Mouse (Mus musculus) lung, postnatal 4 days (tissue): ENCODE results near the gene Plod1.

Experiments used
- DNase-seq, 2 experiments: peaks; one replicate each; pipeline ENCODE4 v3.0.0; 2021

The Plod1 gene

DNA sequence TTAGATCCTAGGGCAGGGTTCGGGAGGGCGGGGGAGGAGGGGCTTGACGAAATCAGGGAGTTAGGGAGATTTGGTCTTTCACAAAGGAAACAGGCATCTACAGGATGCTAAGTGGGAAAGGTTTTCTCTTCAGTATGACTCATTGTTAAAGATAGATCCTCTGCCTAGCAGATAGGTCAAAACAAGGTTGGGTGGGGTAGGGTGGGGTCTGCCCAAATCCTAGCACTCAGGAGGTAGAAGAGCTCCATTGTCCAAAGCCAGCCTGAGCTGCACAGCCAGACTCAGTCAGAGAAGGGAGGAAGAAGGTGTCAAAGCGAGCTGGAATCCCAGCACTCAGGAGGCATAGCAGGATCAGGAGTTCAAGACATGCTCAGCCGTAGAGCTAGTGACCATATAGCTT lies 919 bp upstream of the Plod1 start:
- DNase-seq = no peak

DNA sequence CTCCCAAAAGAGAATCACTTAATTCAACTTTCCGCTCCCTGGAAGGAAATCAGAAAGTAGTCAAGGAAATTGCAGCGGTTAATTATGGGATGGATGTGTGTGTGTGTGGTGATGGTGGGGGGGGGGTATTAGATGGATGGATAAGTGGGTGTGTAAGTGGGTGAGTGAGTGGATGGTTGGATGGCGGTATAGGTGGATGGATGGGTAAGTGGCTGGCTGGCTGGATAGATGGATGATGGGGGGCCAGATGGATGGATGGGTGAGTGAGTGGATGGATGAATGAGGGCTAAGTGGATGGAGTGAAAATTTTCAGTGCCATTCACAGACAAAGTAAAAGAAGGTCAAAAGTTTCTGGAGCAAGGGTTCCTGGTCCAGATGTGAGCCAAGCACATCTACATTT lies 454 bp upstream of the Plod1 start:
- DNase-seq = no peak

GRCm38 (mm10) chr4:147935904-147936303 lies 663 bp downstream of the Plod1 start:
- DNase-seq = no peak

- no peak for DNase-seq
Measured at GRCm38 (mm10) chr4:147934611-147935010, 2.0 kb downstream of the Plod1 start.

DNA sequence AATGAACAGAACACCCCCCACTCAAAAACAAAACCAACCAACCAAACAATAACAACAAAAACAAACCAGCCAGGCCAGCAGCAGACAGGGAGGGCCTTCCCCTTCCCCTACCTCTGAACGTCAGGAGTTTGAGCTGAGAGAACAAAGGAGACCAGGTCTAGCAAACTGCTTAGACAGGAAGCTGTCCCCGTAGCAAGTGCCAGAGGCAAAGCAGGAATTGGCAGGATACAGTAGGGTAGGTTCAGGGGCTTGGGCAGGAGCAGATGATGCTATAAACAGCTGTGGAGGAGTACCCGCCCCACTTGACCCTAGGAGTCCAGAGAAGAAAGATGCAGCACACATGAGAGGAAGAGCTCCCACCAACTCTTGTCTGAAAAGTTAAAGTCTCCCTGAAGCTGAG lies 2.4 kb downstream of the Plod1 start:
- no peak for DNase-seq

- no peak for DNase-seq
Measured at GRCm38 (mm10) chr4:147930946-147931345, 5.6 kb downstream of the Plod1 start.

DNA sequence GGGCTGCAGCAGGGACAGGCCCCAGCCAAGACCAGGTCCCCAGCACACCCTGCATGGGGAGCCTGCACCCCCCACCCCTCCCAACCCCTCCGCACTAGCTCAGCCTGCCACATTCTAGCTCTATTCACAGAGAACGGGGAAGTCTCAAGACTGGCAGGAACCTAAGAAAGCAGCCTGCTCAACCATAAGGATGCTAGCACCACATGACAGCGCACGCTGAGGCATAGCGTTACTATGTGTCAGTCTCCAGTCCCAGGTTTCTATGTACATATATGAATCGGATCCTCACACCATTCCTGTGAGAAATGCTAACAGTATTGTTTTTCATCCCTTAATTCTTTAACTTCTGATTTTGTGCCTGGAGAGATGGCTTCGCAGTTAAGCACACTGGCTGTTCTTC lies 8.0 kb downstream of the Plod1 start:
- DNase-seq = no peak

- no peak for DNase-seq
Measured at GRCm38 (mm10) chr4:147928136-147928535, 8.4 kb downstream of the Plod1 start.

GRCm38 (mm10) chr4:147927705-147928104 lies 8.9 kb downstream of the Plod1 start:
- DNase-seq = peak; percentile 62 to 66

DNA sequence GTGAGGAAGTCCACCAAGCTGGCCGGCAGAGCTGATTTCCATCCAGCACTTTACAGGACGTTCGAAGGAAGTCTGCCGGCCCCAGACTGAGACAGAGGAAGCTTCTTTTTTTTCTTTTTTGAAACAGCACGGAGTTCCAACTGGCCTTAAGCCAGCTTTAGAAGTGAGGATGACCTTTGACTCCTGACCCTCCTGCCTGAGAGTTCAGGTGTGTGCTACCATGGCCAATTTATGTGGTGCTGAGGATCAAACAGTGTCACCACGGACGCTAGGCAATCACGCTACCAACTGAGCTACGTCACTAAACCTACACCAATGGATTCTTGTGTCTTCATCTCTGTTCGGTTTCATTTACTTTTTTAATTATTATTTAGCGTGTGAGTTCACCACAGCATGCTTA lies 14.2 kb downstream of the Plod1 start:
- DNase-seq = no peak

DNA sequence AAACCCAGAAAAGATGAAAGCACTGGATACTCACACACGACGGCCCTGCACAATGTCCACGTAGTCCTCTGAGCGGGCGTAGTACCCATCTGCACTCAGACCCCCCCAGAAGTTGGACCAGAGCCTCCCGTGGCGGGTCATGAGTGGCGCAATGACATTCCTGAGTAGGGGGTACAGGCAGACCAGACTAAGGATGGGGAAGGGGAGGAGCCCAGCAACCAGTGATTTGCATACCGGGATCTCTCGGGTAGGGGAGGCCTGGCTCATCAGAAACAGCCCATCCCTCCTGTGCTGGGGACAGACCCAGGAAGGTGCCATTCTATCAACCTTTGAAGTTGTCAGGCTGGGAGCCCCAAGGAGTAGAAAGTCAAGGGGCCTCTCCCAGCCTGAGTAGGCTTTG lies 15.6 kb downstream of the Plod1 start:
- no peak for DNase-seq

GRCm38 (mm10) chr4:147918459-147919121 lies 18.0 kb downstream of the Plod1 start:
- peak in 1 of 2 experiments; percentile 60 for DNase-seq

DNA sequence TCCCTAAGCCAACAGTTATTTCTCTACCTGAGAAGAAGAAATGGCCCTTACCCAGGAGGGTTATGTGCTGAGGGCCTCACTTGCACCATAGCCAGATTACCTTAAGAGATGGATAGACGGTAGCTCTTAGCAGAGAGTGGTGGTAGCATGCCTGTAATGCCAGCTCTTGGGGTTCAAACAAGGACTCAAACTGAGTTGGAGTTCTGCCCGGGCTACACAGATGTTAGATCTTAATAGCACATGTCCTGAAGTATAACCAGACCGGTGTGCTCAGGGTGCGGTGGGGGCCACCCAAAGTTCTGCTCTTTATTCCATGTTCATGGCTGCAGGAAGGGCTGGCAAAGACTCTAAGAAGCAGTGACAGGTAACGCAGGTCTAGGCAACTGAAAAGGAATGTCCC lies 27.1 kb downstream of the Plod1 start:
- DNase-seq = no peak

DNA sequence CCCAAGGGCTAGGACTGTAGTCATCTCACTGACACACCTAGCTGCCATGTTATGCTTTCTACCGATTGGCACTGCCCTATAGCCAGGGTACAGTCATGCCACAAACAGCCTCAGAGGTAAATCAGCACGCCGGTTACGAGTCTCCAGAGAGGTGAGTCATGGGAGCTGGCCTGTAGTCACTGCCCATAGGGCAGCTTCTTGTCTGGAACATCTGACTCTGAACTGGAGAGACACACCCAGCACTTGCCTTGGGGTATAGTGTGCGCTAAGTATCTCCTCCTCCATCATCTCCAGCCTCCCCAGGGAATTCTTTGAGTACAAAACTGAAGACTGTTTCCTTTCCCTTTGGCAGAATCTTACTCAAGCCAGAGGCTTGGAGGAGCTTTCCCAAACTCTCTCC lies 30.3 kb downstream of the Plod1 start:
- no peak for DNase-seq

DNA sequence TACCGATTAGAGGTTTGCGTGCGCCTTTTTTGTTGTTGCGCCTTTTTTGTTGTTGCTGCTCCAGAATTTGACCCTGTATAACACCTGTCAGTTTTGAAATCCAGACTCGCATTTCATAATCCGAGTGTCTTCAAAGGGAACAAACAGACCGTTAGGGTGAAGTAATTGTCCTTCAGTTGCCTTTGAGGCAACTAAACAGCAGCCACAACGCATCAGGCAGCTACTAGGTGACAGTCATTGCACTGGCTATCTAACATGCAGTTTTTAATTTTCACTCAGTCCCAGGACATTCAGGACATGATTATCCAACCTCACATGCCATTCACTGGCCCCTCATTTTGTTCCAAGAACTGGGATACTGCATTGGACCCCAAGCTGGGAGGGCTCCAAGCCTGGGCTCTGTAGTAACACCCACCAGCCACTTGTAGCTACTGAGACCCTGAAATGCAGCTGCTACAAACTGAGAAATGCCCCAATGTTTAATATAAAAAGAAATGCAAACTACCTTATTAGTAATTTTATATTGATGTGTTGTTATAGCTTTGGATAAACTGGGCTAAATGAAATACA lies 31.4 kb downstream of the Plod1 start:
- no peak for DNase-seq

DNA sequence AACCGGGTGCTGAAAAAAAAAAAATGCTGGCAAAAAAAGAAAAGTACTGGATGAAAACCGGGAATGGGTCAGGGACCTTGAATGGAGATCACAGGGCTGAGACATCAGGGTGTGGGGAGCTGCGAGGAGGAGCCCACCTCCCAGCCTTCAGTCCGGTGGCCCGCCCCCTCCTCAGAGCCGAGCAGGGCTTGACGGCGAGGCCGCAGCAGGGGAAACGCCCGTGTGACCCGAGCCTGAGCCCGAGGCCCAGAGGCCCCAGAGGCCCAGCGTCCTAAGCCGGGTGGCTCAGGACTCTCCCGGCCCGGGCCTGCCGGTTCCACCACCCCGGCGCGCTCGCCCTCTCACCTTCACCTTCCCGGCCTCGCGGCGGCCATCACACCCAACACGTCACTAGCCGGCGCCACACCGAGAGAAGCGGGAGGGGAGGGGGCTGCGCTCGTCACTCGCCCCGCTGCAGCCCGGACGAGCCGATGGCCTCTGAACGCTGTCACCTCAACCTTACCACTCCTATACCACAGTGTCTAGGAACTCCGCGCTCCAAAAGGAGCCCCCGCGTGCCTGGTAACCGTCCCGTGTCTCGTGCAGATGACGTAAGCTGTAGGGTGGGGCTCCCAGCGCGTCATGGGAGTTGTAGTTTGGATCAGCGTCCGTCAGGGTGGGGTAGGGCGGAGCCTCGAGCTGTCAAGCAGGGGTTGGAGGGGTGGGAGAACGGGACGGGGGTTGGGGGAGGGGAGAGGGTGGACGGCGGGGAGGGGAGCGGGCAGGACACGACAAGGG lies 32.1 kb downstream of the Plod1 start, which contains the start of gene Mfn2:
Gene Mfn2, minus strand, starts transcription at position 392 of the 777 bp plus-strand sequence.
- peak; percentile 89 to 90 for DNase-seq

DNA sequence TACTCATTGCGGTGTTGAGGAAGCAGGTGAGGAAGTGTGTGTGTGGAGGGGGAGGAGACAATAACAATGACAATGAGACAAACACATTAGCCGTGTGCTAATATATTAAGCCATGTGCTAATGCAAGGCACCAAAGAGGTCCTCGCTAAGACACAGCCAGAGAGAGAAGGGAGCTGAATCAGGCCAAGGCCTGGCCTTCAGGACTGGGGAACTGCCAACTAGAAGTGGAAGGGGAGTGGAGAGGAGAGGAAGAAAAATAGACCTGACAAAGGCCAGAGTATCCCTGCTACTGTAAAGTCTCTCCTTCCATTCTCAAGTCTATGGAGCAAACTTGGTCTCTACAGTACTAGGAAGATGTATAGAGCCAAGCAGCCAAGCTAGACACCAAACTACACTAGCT lies 33.0 kb downstream of the Plod1 start:
- no peak for DNase-seq

GRCm38 (mm10) chr4:147902906-147903500 lies 33.6 kb downstream of the Plod1 start:
- no peak for DNase-seq

GRCm38 (mm10) chr4:147900452-147900851 lies 36.1 kb downstream of the Plod1 start:
- no peak for DNase-seq

DNA sequence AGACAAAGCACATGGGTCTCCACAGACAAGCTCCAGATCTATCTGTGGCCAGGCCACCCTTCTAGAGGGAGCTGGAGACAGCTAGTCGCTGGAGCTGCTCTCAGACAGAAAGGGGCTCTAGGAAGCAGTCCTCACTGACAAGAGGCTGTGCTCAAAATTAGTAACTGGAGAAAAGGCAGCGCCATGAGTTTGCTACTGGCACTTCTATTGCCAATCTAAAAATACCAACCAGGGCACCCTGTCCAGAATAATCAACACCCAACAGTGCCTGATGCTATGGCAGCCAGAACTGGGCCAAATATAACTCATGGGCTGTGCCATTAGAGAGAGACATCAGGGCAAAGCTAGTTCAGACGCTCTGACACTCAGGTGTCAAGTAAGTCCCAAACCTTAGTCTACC lies 39.2 kb downstream of the Plod1 start:
- DNase-seq = no peak

DNA sequence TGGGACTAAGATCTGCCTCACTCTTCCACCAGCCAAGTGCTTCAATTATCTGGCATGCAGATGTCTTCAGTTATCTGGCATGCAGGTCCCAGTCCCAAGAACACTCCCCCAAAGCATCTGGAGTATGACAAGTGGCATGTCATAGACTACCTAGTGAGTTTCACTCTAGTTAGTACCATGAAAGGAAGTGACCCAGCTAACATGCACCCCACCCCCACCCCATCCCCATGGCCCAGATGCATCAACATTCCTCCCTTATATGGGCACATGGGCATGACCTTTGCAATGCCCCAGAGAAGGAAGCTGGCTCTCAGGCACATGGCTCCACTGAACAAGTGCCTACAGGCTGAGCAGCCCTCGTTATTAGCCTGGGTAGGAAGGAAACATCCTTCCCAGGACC lies 40.2 kb downstream of the Plod1 start:
- no peak for DNase-seq

DNA sequence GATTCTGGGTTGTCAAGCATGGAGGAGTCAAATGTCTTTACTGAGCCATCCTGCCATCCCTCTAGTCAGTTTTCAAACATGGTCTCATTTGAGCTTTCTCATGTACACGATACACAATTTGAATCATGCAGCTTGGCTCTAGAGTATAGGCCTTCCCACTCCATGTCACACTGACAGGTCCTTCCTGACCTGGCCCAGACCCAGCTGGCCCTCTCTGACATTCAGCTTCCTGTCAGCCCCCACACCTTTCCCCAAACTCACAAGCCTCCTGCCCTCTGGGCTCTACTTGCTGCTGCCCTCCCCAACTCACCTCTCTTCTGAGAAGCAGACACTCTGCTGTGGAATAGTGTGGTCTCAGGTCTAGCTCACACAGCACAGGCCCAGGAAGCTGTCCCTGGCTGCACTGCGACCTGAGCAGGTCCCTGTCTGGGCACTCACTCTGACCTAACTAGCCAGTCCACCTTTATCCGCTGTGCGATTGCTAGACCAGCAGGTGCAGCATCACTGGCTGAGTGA lies 40.7 kb downstream of the Plod1 start:
- no peak for DNase-seq

- no peak for DNase-seq
Measured at GRCm38 (mm10) chr4:147890341-147890740, 46.2 kb downstream of the Plod1 start.

GRCm38 (mm10) chr4:147888237-147888636 lies 48.3 kb downstream of the Plod1 start:
- DNase-seq = no peak
